Comparison of ENCODE assay signal across 9 mouse cellular contexts in the genomic region with DNA sequence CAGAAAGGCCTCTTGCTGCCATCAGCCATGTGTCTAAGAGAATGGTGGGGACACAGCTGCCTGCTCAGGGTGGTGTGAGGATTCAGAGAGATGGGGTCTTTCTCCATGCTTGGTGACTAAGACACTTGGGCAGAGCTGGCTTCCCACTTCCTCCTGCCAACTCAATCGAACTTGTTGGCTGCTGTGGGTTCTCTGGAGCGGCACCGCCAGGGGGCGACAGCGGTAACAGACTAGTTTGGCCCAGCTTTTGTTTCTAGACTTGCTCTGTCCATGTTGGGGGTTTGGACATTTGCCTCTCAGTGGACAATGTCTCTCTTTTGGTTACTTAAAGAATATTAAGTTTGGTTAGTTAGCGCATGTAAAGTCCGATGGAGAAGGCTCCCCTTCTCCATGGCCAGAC. TPM values are rescaled to one million over a fixed set of nuclear protein-coding genes. Genes with fewer than 3 reads are reported as not detected.
DNase-seq lines count a peak whose midpoint lies in the region; ATAC-seq and TF ChIP-seq lines count a peak whose summit lies in the region.
"Had no signal": no experiment of that assay in that cellular context is flagged by ENCODE, and none has a peak within 500 bp of the region (broad histone marks: within the 10 kb centered on the region; RNA-seq: fewer than 3 reads in every experiment).

No protein-coding gene starts in this region.

- peaks cover 43% of the 10 kb centered on the region for H3K36me3 ChIP-seq in midbrain, embryonic 14.5 days (ENCODE audit: control insufficient read depth, insufficient read depth, low read length)
- peaks cover 19% of the 10 kb centered on the region for H3K36me3 ChIP-seq in midbrain, embryonic 15.5 days (replicated peaks)
- no peaks in the 10 kb centered on the region for H3K36me3 ChIP-seq in liver, embryonic 14.5 days (replicated peaks; ENCODE audit: control insufficient read depth, insufficient read depth, low read depth)

- TF ChIP-seq POLR2A in bone marrow, adult 2 months (IDR thresholded peaks at IDR 0.05; ENCODE audit: borderline replicate concordance, control insufficient read depth, low read depth, low read length) = no peak

- DNase-seq in midbrain, embryonic 14.5 days = peak; percentile 86
- peak; percentile 67 for DNase-seq in forelimb bud, embryonic 11.5 days (ENCODE audit: low read depth, low spot score)
- peak; percentile 93 for DNase-seq in kidney, postnatal 10 days
- peak in 2 of 3 experiments; percentile 19 to 23 for DNase-seq in liver, embryonic 14.5 days (ENCODE audit: low read depth in 3 of 3, low spot score in 3 of 3)
- DNase-seq in retina, postnatal 7 days (ENCODE audit: low read depth, low spot score) = peak; percentile 57
- peak; percentile 51 for DNase-seq in urinary bladder, postnatal 10 days (ENCODE audit: low spot score)

- H3K4me3 ChIP-seq in midbrain, embryonic 14.5 days (replicated peaks; ENCODE audit: low read depth, low read length) = no peak overlapping the region
- H3K4me3 ChIP-seq in midbrain, embryonic 15.5 days = no peak overlapping the region
- no peak overlapping the region for H3K4me3 ChIP-seq in bone marrow, adult 2 months (replicated peaks; ENCODE audit: control insufficient read depth, low read depth, low read length)
- no peak overlapping the region for H3K4me3 ChIP-seq in liver, embryonic 14.5 days (ENCODE audit: insufficient read depth in 1 of 2, low read depth in 2 of 2, low read length in 2 of 2)

- no peak overlapping the region for H3K27ac ChIP-seq in midbrain, embryonic 14.5 days (replicated peaks; ENCODE audit: low read depth, low read length)
- H3K27ac ChIP-seq in midbrain, embryonic 15.5 days = no peak overlapping the region
- H3K27ac ChIP-seq in bone marrow, adult 2 months (ENCODE audit: control insufficient read depth, insufficient read depth, low read depth, low read length, poor library complexity) = no peak overlapping the region
- no peak overlapping the region for H3K27ac ChIP-seq in liver, embryonic 14.5 days

- H3K27me3 ChIP-seq in midbrain, embryonic 14.5 days (ENCODE audit: control insufficient read depth, insufficient read depth, low read length) = no peaks in the 10 kb centered on the region
- no peaks in the 10 kb centered on the region for H3K27me3 ChIP-seq in midbrain, embryonic 15.5 days (replicated peaks)
- H3K27me3 ChIP-seq in liver, embryonic 14.5 days (ENCODE audit: control insufficient read depth, insufficient read depth, low read length) = no peaks in the 10 kb centered on the region

- H3K4me2 ChIP-seq in midbrain, embryonic 14.5 days (ENCODE audit: low read length) = no peak overlapping the region
- H3K4me2 ChIP-seq in midbrain, embryonic 15.5 days = no peak overlapping the region
- no peak overlapping the region for H3K4me2 ChIP-seq in liver, embryonic 14.5 days (ENCODE audit: low read depth)

- WGBS in midbrain, embryonic 14.5 days = 33% methylated on average over 7 of the region's 7 CpGs
- 34% methylated on average over 7 of the region's 7 CpGs for WGBS in midbrain, embryonic 15.5 days
- 28% methylated on average over 7 of the region's 7 CpGs for WGBS in bone marrow, adult 2 months
- WGBS in liver, embryonic 14.5 days (ENCODE audit: insufficient replicate concordance) = 24% methylated on average over 7 of the region's 7 CpGs

- no peak for TF ChIP-seq EP300 in liver, embryonic 14.5 days (IDR thresholded peaks at IDR 0.05; ENCODE audit: low read depth)

- H3K9me3 ChIP-seq in midbrain, embryonic 14.5 days (ENCODE audit: control insufficient read depth, low read length) = no peaks in the 10 kb centered on the region
- no peaks in the 10 kb centered on the region for H3K9me3 ChIP-seq in midbrain, embryonic 15.5 days
- H3K9me3 ChIP-seq in liver, embryonic 14.5 days (ENCODE audit: control insufficient read depth, low read length) = no peaks in the 10 kb centered on the region

- no peak for ATAC-seq in midbrain, embryonic 14.5 days (ENCODE audit: low FRiP score, low TSS enrichment)
- no peak for ATAC-seq in midbrain, embryonic 15.5 days (replicated peaks)
- no peak for ATAC-seq in liver, embryonic 14.5 days (ENCODE audit: insufficient read depth)

- no peaks in the 10 kb centered on the region for H3K4me1 ChIP-seq in midbrain, embryonic 14.5 days (ENCODE audit: control insufficient read depth, insufficient read depth, low read length)
- H3K4me1 ChIP-seq in midbrain, embryonic 15.5 days = no peaks in the 10 kb centered on the region; the same call in 1 of the 2 replicates
- H3K4me1 ChIP-seq in bone marrow, adult 2 months (ENCODE audit: control insufficient read depth, insufficient read depth, low read length) = no peaks in the 10 kb centered on the region
- H3K4me1 ChIP-seq in liver, embryonic 14.5 days (replicated peaks; ENCODE audit: control insufficient read depth in 2 of 2, insufficient read depth in 2 of 2, low read length in 1 of 2) = no peaks in the 10 kb centered on the region

- no peak overlapping the region for H3K9ac ChIP-seq in midbrain, embryonic 14.5 days (replicated peaks; ENCODE audit: low read length)
- no peak overlapping the region for H3K9ac ChIP-seq in midbrain, embryonic 15.5 days
- no peak overlapping the region for H3K9ac ChIP-seq in liver, embryonic 14.5 days (replicated peaks)

- peak; percentile 91 for TF ChIP-seq CTCF in bone marrow, adult 2 months (IDR thresholded peaks at IDR 0.05; ENCODE audit: control insufficient read depth, insufficient read depth, low read length)
- peak; percentile 90 for TF ChIP-seq CTCF in liver, embryonic 14.5 days (IDR thresholded peaks at IDR 0.05; ENCODE audit: low read depth)

RNA-seq across cellular contexts. Expression of gene Spata32, which starts 14.7 kb away (rescaled TPM):
- polyA plus RNA-seq in midbrain, embryonic 14.5 days (2014; fragmentation: Nextera tagmentation; extraction: Ambion mirVana) = 0.25 and 0.27 TPM in 2 replicates
- polyA plus RNA-seq in midbrain, embryonic 15.5 days (2015; fragmentation: Nextera tagmentation; extraction: Ambion mirVana) = 0.66 and 0.71 TPM in 2 replicates
- not detected in 2 replicates for polyA plus RNA-seq in bone marrow, adult 2 months (2011; ENCODE audit: insufficient read depth, insufficient read length, low replicate concordance, missing spikeins)
- not detected in 2 replicates for polyA plus RNA-seq in liver, embryonic 14.5 days (2012; rRNA removed)
- 0.13 TPM in 1 of 2 replicates, not detected in the other for polyA plus RNA-seq in liver, embryonic 14.5 days (2014; fragmentation: Nextera tagmentation; extraction: Ambion mirVana)
- polyA plus RNA-seq: heart, embryonic 14.5 days had no signal

RNA-seq across cellular contexts. Expression of gene 1700023F06Rik, which starts 24.6 kb away (rescaled TPM):
- 0.88 and 2.1 TPM in 2 replicates for polyA plus RNA-seq in midbrain, embryonic 14.5 days (2014; fragmentation: Nextera tagmentation; extraction: Ambion mirVana)
- polyA plus RNA-seq in midbrain, embryonic 15.5 days (2015; fragmentation: Nextera tagmentation; extraction: Ambion mirVana) = 1.6 and 1.9 TPM in 2 replicates
- polyA plus RNA-seq in bone marrow, adult 2 months (2011; ENCODE audit: insufficient read depth, insufficient read length, low replicate concordance, missing spikeins) = not detected in 2 replicates
- polyA plus RNA-seq in liver, embryonic 14.5 days (2012; rRNA removed) = not detected in 2 replicates
- not detected in 2 replicates for polyA plus RNA-seq in liver, embryonic 14.5 days (2014; fragmentation: Nextera tagmentation; extraction: Ambion mirVana)

RNA-seq across cellular contexts. Expression of gene Map3k14, which starts 34.3 kb away (rescaled TPM):
- polyA plus RNA-seq in midbrain, embryonic 14.5 days (2014; fragmentation: Nextera tagmentation; extraction: Ambion mirVana) = 3.0 and 3.4 TPM in 2 replicates
- 3.9 and 5.0 TPM in 2 replicates for polyA plus RNA-seq in midbrain, embryonic 15.5 days (2015; fragmentation: Nextera tagmentation; extraction: Ambion mirVana)
- polyA plus RNA-seq in bone marrow, adult 2 months (2011; ENCODE audit: insufficient read depth, insufficient read length, low replicate concordance, missing spikeins) = 3.4 and 12.1 TPM in 2 replicates
- polyA plus RNA-seq in liver, embryonic 14.5 days (2012; rRNA removed) = 0.47 and 0.54 TPM in 2 replicates
- polyA plus RNA-seq in liver, embryonic 14.5 days (2014; fragmentation: Nextera tagmentation; extraction: Ambion mirVana) = 0.14 and 0.18 TPM in 2 replicates

Comparison
In these comparisons a context has a peak if more than half of its experiments do, and no peak if none do; other contexts are left out.
1. DNase-seq: peak in every context shown above with its lines; median percentile 93 in kidney, postnatal 10 days; 86 in midbrain, embryonic 14.5 days; 67 in forelimb bud, embryonic 11.5 days; 57 in retina, postnatal 7 days; 51 in urinary bladder, postnatal 10 days; 21 in liver, embryonic 14.5 days.